Mouse (Mus musculus): Measurements from ENCODE around the gene Ccdc27. TPM values are rescaled to one million over a fixed set of nuclear protein-coding genes. Genes with fewer than 3 reads are reported as not detected.

Gene Ccdc27
- total and polyA plus RNA-seq, 3 experiments, result 0.49 TPM; not detected in 2

- H3K4me1 ChIP-seq (ENCODE audit: control insufficient read depth in 1 of 2, insufficient read depth in 2 of 2, low read length in 2 of 2), result no peaks in the 10 kb centered on the region
These were observed 22.6 kb upstream of the Ccdc27 start for GRCm38 (mm10) chr4:154064827-154065773.

GRCm38 (mm10) chr4:154057696-154058095 is 15.2 kb upstream of the Ccdc27 start:
- DNase-seq (ENCODE audit: low read depth, low spot score), result no peak
- Histone ChIP-seq H3K9me3 (replicated peaks; ENCODE audit: insufficient read depth, low read length) (no peaks in the 10 kb centered on the region), H3K27me3 (ENCODE audit: control insufficient read depth in 1 of 2, insufficient read depth in 2 of 2, low read length in 2 of 2) (no peaks in the 10 kb centered on the region), H3K4me3 (ENCODE audit: control insufficient read depth in 1 of 2, insufficient read depth in 1 of 2, low read depth in 2 of 2, low read length in 2 of 2) (no peak overlapping the region), H3K27ac (ENCODE audit: control insufficient read depth, low read depth, low read length) (no peak overlapping the region), H3K4me1 (ENCODE audit: control insufficient read depth in 1 of 2, insufficient read depth in 2 of 2, low read length in 2 of 2) (no peaks in the 10 kb centered on the region), H3K9ac (ENCODE audit: control insufficient read depth, low read depth, low read length, poor library complexity, severe bottlenecking) (no peak overlapping the region), H3K36me3 (ENCODE audit: control insufficient read depth in 1 of 2, insufficient read depth in 2 of 2, low read length in 2 of 2) (no peaks in the 10 kb centered on the region), H3K79me2 (ENCODE audit: control insufficient read depth, insufficient read depth, low read length, poor library complexity) (no peaks in the 10 kb centered on the region)
- TF ChIP-seq RAD21 (IDR thresholded peaks at IDR 0.05; ENCODE audit: low read depth, low read length), result no peak
- TF ChIP-seq TBP (IDR thresholded peaks at IDR 0.05; ENCODE audit: low read depth, low read length), result no peak
- no peak for TF ChIP-seq ZMIZ1 (IDR thresholded peaks at IDR 0.05; ENCODE audit: low read depth, low read length)
- no peak for TF ChIP-seq RCOR1 (IDR thresholded peaks at IDR 0.05; ENCODE audit: low read depth, low read length)
- no peak for TF ChIP-seq TCF12 (IDR thresholded peaks at IDR 0.05; ENCODE audit: low read depth, low read length)
- TF ChIP-seq MAX (IDR thresholded peaks at IDR 0.05; ENCODE audit: low read length), result no peak
- no peak for TF ChIP-seq ETS1 (IDR thresholded peaks at IDR 0.05; ENCODE audit: low read depth, low read length)
- TF ChIP-seq HCFC1 (IDR thresholded peaks at IDR 0.05; ENCODE audit: low read depth, low read length), result no peak
- TF ChIP-seq NELFE (IDR thresholded peaks at IDR 0.05; ENCODE audit: low read depth, low read length), result no peak
- no peak for TF ChIP-seq ZC3H11A (IDR thresholded peaks at IDR 0.05; ENCODE audit: low read depth, low read length)

More at GRCm38 (mm10) chr4:154064827-154065773, 22.6 kb upstream of the Ccdc27 start:
- Histone ChIP-seq H3K9me3 (replicated peaks; ENCODE audit: insufficient read depth, low read length) (no peaks in the 10 kb centered on the region), H3K79me2 (ENCODE audit: control insufficient read depth, insufficient read depth, low read length, poor library complexity) (no peaks in the 10 kb centered on the region), H3K4me3 (ENCODE audit: control insufficient read depth in 1 of 2, insufficient read depth in 1 of 2, low read depth in 2 of 2, low read length in 2 of 2) (no peak overlapping the region), H3K9ac (ENCODE audit: control insufficient read depth, low read depth, low read length, poor library complexity, severe bottlenecking) (no peak overlapping the region), H3K36me3 (ENCODE audit: control insufficient read depth in 1 of 2, insufficient read depth in 2 of 2, low read length in 2 of 2) (no peaks in the 10 kb centered on the region), H3K27me3 (ENCODE audit: control insufficient read depth in 1 of 2, insufficient read depth in 2 of 2, low read length in 2 of 2) (no peaks in the 10 kb centered on the region), H3K27ac (ENCODE audit: control insufficient read depth, low read depth, low read length) (no peak overlapping the region)
- DNase-seq (ENCODE audit: low read depth, low spot score), result peak; percentile 27
- TF ChIP-seq KAT2A (conservative IDR thresholded peaks at IDR 0.05; ENCODE audit: low read depth, low read length) (no peak), ETS1 (IDR thresholded peaks at IDR 0.05; ENCODE audit: low read depth, low read length) (no peak), SMC3 (IDR thresholded peaks at IDR 0.05; ENCODE audit: low read depth, low read length) (peak; percentile 52), CTCF (IDR thresholded peaks at IDR 0.05 in 2 of 3, conservative IDR thresholded peaks at IDR 0.05 in 1 of 3; ENCODE audit: control insufficient read depth in 1 of 3, insufficient read depth in 1 of 3, low read depth in 2 of 3, low read length in 3 of 3, poor library complexity in 1 of 3, severe bottlenecking in 1 of 3) (peak; percentile 52 to 60 (median 59)), ZMIZ1 (IDR thresholded peaks at IDR 0.05; ENCODE audit: low read depth, low read length) (no peak), NRF1 (IDR thresholded peaks at IDR 0.05; ENCODE audit: insufficient read depth, low read depth, low read length, poor library complexity, severe bottlenecking) (no peak), EP300 (IDR thresholded peaks at IDR 0.05; ENCODE audit: low read depth in 1 of 2, low read length in 2 of 2) (no peak), ZKSCAN1 (IDR thresholded peaks at IDR 0.05; ENCODE audit: low read depth, low read length) (no peak), POLR2A (IDR thresholded peaks at IDR 0.05; ENCODE audit: control insufficient read depth in 1 of 2, insufficient read depth in 1 of 2, low read depth in 1 of 2, low read length in 2 of 2, poor library complexity in 1 of 2) (no peak), E2F4 (IDR thresholded peaks at IDR 0.05; ENCODE audit: borderline replicate concordance, low read depth, low read length) (no peak), RAD21 (IDR thresholded peaks at IDR 0.05; ENCODE audit: low read depth, low read length) (peak; percentile 61), ZC3H11A (IDR thresholded peaks at IDR 0.05; ENCODE audit: low read depth, low read length) (peak; percentile 17; the same call in 1 of the 2 replicates)
